Mouse (Mus musculus): ENCODE results near the gene Gm29609.

Gene Gm29609

GRCm38 (mm10) chr5:31138241-31138967, 41.3 kb downstream of the Gm29609 start, which contains the start of gene Ucn:
Ucn (minus strand) TSS chr5:31138829.
- DNase-seq = no peak

- no peak for DNase-seq
Observed at GRCm38 (mm10) chr5:31137658-31138057, 42.1 kb downstream of the Gm29609 start.

- no peak for DNase-seq
Observed at GRCm38 (mm10) chr5:31136730-31137424, 42.8 kb downstream of the Gm29609 start.

GRCm38 (mm10) chr5:31126050-31126449, 53.7 kb downstream of the Gm29609 start:
- DNase-seq = no peak

- no peak for DNase-seq
Observed at GRCm38 (mm10) chr5:31123481-31123880, 56.2 kb downstream of the Gm29609 start.

- DNase-seq = no peak
Observed at GRCm38 (mm10) chr5:31121111-31121510, 58.6 kb downstream of the Gm29609 start.

GRCm38 (mm10) chr5:31116912-31117311, 62.8 kb downstream of the Gm29609 start:
- no peak for DNase-seq

GRCm38 (mm10) chr5:31116354-31116753, 63.4 kb downstream of the Gm29609 start, which contains the start of gene Trim54:
Trim54 (plus strand) TSS chr5:31116712.
- no peak for DNase-seq

GRCm38 (mm10) chr5:31110781-31111180, 68.9 kb downstream of the Gm29609 start:
- DNase-seq = peak; percentile 11

- DNase-seq = no peak
Observed at GRCm38 (mm10) chr5:31108000-31108490, 71.7 kb downstream of the Gm29609 start, which contains the start of gene Slc30a3. Slc30a3 (minus strand) TSS chr5:31108237.

GRCm38 (mm10) chr5:31105814-31106335, 73.8 kb downstream of the Gm29609 start, which contains the start of gene Dnajc5g:
Dnajc5g (plus strand) TSS chr5:31106285.
- DNase-seq = no peak

- no peak for DNase-seq
Observed at GRCm38 (mm10) chr5:31095711-31096480, 83.8 kb downstream of the Gm29609 start.

GRCm38 (mm10) chr5:31094799-31095691, 84.7 kb downstream of the Gm29609 start:
- peak; percentile 43 for DNase-seq

All from kidney, adult 18-20 months (tissue).